Mouse (Mus musculus) neutrophil, adult 59 days (primary cell): ENCODE results near the gene Trat1. TPM values are rescaled to one million over a fixed set of nuclear protein-coding genes. Genes with fewer than 3 reads are reported as not detected.

ENCODE experiments used
- total RNA-seq, 2 experiments: library from RNA; stranded (reverse); gene quantifications; 1 replicate in 1 of 2; 2 replicates in 1 of 2; pipeline ENCODE4 v1.2.4; 2023

Gene Trat1
- total RNA-seq: not detected

DNA sequence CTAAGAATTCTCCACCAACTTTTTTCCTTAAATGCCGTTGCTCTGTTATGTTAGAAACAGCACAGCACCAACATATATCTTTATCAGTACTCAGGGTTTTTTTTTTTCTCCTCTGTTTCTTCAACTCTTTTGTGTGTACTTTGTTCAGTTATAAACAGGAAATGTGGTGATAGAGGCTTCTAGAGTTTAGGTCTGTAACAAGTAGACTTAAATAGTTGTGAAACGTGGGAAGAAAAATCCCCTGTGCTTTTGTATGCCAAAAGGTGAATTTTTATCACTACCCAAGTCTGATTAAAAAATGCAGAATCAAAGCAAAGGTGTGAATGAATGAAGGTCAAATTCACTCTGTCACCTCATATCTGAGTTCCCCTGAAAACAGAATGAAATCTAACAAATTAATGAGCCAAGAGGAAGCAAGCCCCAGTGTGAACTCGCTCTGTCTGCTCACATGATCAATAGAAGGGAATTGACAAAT is at the start of gene Trat1:
TSS of gene Trat1 (minus strand) at position 51 of the 475 bp plus-strand sequence.

DNA sequence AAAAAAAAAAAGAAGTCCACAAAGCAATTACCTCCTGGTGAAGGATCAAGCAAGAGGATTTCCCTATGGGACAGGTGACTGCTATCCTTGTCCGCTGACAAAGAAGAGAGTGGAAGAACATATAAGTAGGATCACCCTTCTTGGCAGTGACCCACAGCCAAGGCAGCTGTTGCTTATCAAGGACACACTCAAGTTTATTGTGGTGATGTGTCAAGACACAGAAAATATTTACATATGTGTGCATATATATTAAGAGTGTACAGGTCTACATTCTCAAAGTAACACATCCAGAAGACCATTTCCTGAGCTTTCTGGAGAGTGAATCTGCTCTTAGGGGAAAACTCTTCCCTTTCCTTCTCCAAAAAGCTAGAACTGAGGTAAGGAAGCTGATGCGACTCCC is 44.9 kb upstream of the Trat1 start, which contains the start of gene Retnlb:
TSS of gene Retnlb (plus strand) at position 162 of the 400 bp plus-strand sequence.

Other genes starting within 250 kb of the Trat1 start
- 1 to 10 TPM in 1 of 2 experiments, under 1 TPM in 1; 0.73 to 2.0 TPM for gene Retnlb, start 44.8 kb upstream of the Trat1 start, total RNA-seq
- not detected for gene Retnla, start 70.5 kb upstream of the Trat1 start, total RNA-seq
- over 10,000 TPM in 1 of 2 experiments, 1,000 to 10,000 TPM in 1; 9,336 to 10,029 TPM for gene Retnlg, start 100.6 kb upstream of the Trat1 start, total RNA-seq
- 1 to 10 TPM; 4.5 to 5.3 TPM for gene Dzip3, start 222.1 kb upstream of the Trat1 start, total RNA-seq
- gene Cip2a, start 222.2 kb upstream of the Trat1 start, total RNA-seq: 10 to 100 TPM; 32.4 to 36.2 TPM